Mouse (Mus musculus) forebrain, embryonic 15.5 days (tissue): ENCODE data around the gene Ndufb10. TPM values are rescaled to one million over a fixed set of nuclear protein-coding genes. Genes with fewer than 3 reads are reported as not detected.

ENCODE experiments used
- ATAC-seq: fragments of 200-750 bp; cut with Nextera tagmentation; replicated peaks from 2 replicates; pipeline ENCODE4 v1.8.0; 2017; ENCODE audit warnings: mild to moderate bottlenecking, moderate TSS enrichment, moderate library complexity
- H3K27ac ChIP-seq: fragments of 300-500 bp; sonication (generic); replicated peaks from 2 replicates; pipeline ENCODE4 v1.5.1; 2015; ENCODE audit warnings: mild to moderate bottlenecking, inconsistent platforms
- H3K27me3 ChIP-seq: fragments of 300-500 bp; sonication (generic); 2 replicates; pipeline ENCODE4 v1.6.1; 2015; ENCODE audit warnings: inconsistent platforms
- H3K36me3 ChIP-seq: fragments of 300-500 bp; sonication (generic); 2 replicates; pipeline ENCODE4 v1.6.1; 2015; ENCODE audit warnings: mild to moderate bottlenecking, inconsistent platforms
- H3K4me1 ChIP-seq: fragments of 300-500 bp; sonication (generic); 2 replicates; pipeline ENCODE4 v1.6.1; 2015; ENCODE audit warnings: inconsistent platforms
- H3K4me2 ChIP-seq: fragments of 300-500 bp; sonication (generic); replicated peaks from 2 replicates; pipeline ENCODE4 v1.6.1; 2015; ENCODE audit warnings: mild to moderate bottlenecking, inconsistent platforms
- H3K4me3 ChIP-seq: fragments of 300-500 bp; sonication (generic); 2 replicates; pipeline ENCODE4 v1.5.1; 2015; ENCODE audit warnings: mild to moderate bottlenecking, inconsistent platforms
- H3K9ac ChIP-seq: fragments of 300-500 bp; sonication (generic); replicated peaks from 2 replicates; pipeline ENCODE4 v1.6.1; 2015; ENCODE audit warnings: mild to moderate bottlenecking, inconsistent platforms
- H3K9me3 ChIP-seq: fragments of 300-500 bp; sonication (generic); 2 replicates; pipeline ENCODE4 v1.6.1; 2016; ENCODE audit warnings: inconsistent platforms
- WGBS: fragments of 180-500 bp; shearing (Covaris S2); methylation state at CpG from one replicate; pipeline ENCODE4 v1.1.7; 2015; ENCODE audit warnings: mixed read lengths; 5-methylcytosine and 5-hydroxymethylcytosine counted together
- polyA plus RNA-seq: library from polyadenylated mRNA; unstranded; fragments of >200 nt; fragmentation: Nextera tagmentation; extraction: Ambion mirVana; gene quantifications from 2 replicates; pipeline ENCODE4 v1.2.1, GENCODE M21; 2015

The Ndufb10 gene
- polyA plus RNA-seq, 1 experiment from 2014 or later: 249 TPM

- Histone ChIP-seq H3K4me2 (no peak overlapping the region), H3K4me3 (no peak overlapping the region), H3K4me1 (peaks cover 34% of the 10 kb centered on the region), H3K27me3 (no peaks in the 10 kb centered on the region), H3K27ac (no peak overlapping the region), H3K9ac (no peak overlapping the region), H3K9me3 (no peaks in the 10 kb centered on the region), H3K36me3 (peaks cover 7% of the 10 kb centered on the region; the same call in 1 of the 2 replicates)
- WGBS: 38% methylated on average over 5 of the region's 5 CpGs
- no peak for ATAC-seq
Measured at GRCm38 (mm10) chr17:24672141-24672540, 52.1 kb downstream of the Ndufb10 start.

Other genes starting within 250 kb of the Ndufb10 start
- 35.2 and 36.4 TPM in 2 replicates for gene Mlst8, start 245.4 kb downstream of the Ndufb10 start, polyA plus RNA-seq
- 25.6 and 26.4 TPM in 2 replicates for gene Caskin1, start 235.9 kb downstream of the Ndufb10 start, polyA plus RNA-seq
- 107 and 112 TPM in 2 replicates for gene Traf7, start 196.5 kb downstream of the Ndufb10 start, polyA plus RNA-seq
- gene Rab26, start 190.3 kb downstream of the Ndufb10 start, polyA plus RNA-seq: 5.7 and 6.6 TPM in 2 replicates
- gene Pkd1, start 174.6 kb downstream of the Ndufb10 start, polyA plus RNA-seq: 17.1 and 22.9 TPM in 2 replicates
- 68.7 and 75.6 TPM in 2 replicates for gene Tsc2, start 91.8 kb downstream of the Ndufb10 start, polyA plus RNA-seq
- 12.5 and 12.7 TPM in 2 replicates for gene Nthl1, start 91.8 kb downstream of the Ndufb10 start, polyA plus RNA-seq
- gene Slc9a3r2, start 74.2 kb downstream of the Ndufb10 start, polyA plus RNA-seq: 26.7 and 27.6 TPM in 2 replicates
- gene Npw, start 66.0 kb downstream of the Ndufb10 start, polyA plus RNA-seq: not detected in 2 replicates
- gene Zfp598, start 54.8 kb downstream of the Ndufb10 start, polyA plus RNA-seq: 19.1 and 20.9 TPM in 2 replicates
- gene Syngr3, start 34.5 kb downstream of the Ndufb10 start, polyA plus RNA-seq: 134 and 145 TPM in 2 replicates
- gene Gfer, start 28.3 kb downstream of the Ndufb10 start, polyA plus RNA-seq: 38.7 TPM in 2 replicates
- 1.4 and 2.0 TPM in 2 replicates for gene Noxo1, start 28.2 kb downstream of the Ndufb10 start, polyA plus RNA-seq
- gene Tbl3, start 16.8 kb downstream of the Ndufb10 start, polyA plus RNA-seq: 79.5 and 83.9 TPM in 2 replicates
- gene Rnf151, start 6.4 kb downstream of the Ndufb10 start, polyA plus RNA-seq: not detected in 2 replicates
- gene Rps2, start 6.4 kb downstream of the Ndufb10 start, polyA plus RNA-seq: 816 and 846 TPM in 2 replicates
- gene Rpl3l, start 3.3 kb upstream of the Ndufb10 start, polyA plus RNA-seq: not detected in 2 replicates
- gene Msrb1, start 12.2 kb upstream of the Ndufb10 start, polyA plus RNA-seq: 20.5 and 22.5 TPM in 2 replicates
- not detected in 2 replicates for gene Hs3st6, start 28.5 kb upstream of the Ndufb10 start, polyA plus RNA-seq
- not detected in 2 replicates for gene Meiob, start 79.8 kb upstream of the Ndufb10 start, polyA plus RNA-seq
- gene Hagh, start 115.7 kb upstream of the Ndufb10 start, polyA plus RNA-seq: 45.1 and 45.7 TPM in 2 replicates
- gene Fahd1, start 125.9 kb upstream of the Ndufb10 start, polyA plus RNA-seq: 16.0 and 16.8 TPM in 2 replicates
- 0.11 TPM in 1 of 2 replicates, not detected in the other for gene Igfals, start 141.5 kb upstream of the Ndufb10 start, polyA plus RNA-seq
- gene Nubp2, start 161.9 kb upstream of the Ndufb10 start, polyA plus RNA-seq: 73.2 and 74.2 TPM in 2 replicates
- gene Spsb3, start 162.2 kb upstream of the Ndufb10 start, polyA plus RNA-seq: 81.5 and 82.5 TPM in 2 replicates
- 32.8 and 34.6 TPM in 2 replicates for gene Eme2, start 170.6 kb upstream of the Ndufb10 start, polyA plus RNA-seq
- gene Mrps34, start 170.6 kb upstream of the Ndufb10 start, polyA plus RNA-seq: 77.6 and 82.2 TPM in 2 replicates
- gene Nme3, start 172.0 kb upstream of the Ndufb10 start, polyA plus RNA-seq: 69.6 and 72.6 TPM in 2 replicates
- gene Mapk8ip3, start 212.5 kb upstream of the Ndufb10 start, polyA plus RNA-seq: 89.4 and 90.6 TPM in 2 replicates
- gene Jpt2, start 236.2 kb upstream of the Ndufb10 start, polyA plus RNA-seq: 101 and 114 TPM in 2 replicates